Mouse (Mus musculus) spleen, embryonic (tissue): Measurements from ENCODE around the gene Chmp6.

Source experiments
- CTCF ChIA-PET: fragments of 350-600 bp; sonication (Branson Sonifier 250); formaldehyde crosslinking; loops from one replicate; lab custom pipeline; 2022; lab: Charles Lee

The Chmp6 gene

GRCm38 (mm10) chr11:119934773-119935172 lies 21.5 kb downstream of the Chmp6 start:
- CTCF ChIA-PET = interaction anchor here (0.7 to 2.7 kb wide), 6 partner anchors 19 to 430 kb away, joined by 3 to 15 read pairs (median 6); no protein-coding TSS in a partner anchor

DNA sequence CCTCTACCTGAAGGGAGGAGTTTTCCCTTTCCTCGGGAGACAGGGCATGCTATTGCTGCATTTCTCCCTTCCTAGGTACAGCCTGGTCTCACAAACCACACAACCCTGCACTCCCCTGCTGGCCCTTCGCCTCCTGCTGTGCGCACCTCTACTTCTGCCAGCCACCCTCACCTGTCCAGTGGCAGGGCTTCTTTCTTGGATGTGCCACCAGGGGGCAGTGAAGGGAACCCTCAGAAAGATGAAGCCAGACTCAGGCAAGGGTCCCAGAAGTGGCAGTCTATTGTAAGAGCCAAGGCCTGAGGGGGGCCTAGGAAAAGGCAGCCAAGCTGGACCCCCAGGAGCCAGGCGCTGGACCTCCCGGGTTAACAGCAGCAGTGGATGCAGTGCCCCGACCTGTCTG lies 22.2 kb downstream of the Chmp6 start:
- CTCF ChIA-PET = interaction anchor here (1.0 to 2.7 kb wide), 3 partner anchors 19 to 56 kb away, joined by 3 to 14 read pairs (median 6); no protein-coding TSS in a partner anchor

GRCm38 (mm10) chr11:119936456-119936855 lies 23.2 kb downstream of the Chmp6 start:
- CTCF ChIA-PET = interaction anchor here (2.7 kb wide), 1 partner anchor 55 kb away, joined by 14 read pairs; no protein-coding TSS in a partner anchor

DNA sequence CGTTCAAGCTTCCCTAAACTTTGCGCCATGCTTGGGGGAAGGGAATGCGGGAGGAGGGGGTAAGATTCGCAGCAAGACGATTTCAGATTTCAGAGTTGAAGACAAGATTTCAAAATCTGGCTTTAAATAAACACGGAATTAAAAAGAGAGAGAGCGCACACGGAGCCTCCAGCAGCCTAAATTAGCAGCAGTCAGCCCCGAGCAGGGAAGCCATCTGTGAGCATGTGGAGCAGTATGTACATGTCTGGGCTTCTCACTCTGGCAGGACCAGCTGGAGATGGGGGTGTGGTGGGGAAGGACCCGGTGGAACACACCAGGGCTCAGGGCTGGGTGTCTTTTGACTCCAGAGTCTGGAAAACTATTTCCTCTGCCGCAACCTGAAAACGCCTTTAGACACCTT lies 24.0 kb downstream of the Chmp6 start:
- CTCF ChIA-PET = no interaction called here

- CTCF ChIA-PET = interaction anchor here (0.8 to 1.3 kb wide), 2 partner anchors 11 to 17 kb away, joined by 3 to 4 read pairs; no protein-coding TSS in a partner anchor
Measured at GRCm38 (mm10) chr11:119937772-119938502, 24.7 kb downstream of the Chmp6 start.

DNA sequence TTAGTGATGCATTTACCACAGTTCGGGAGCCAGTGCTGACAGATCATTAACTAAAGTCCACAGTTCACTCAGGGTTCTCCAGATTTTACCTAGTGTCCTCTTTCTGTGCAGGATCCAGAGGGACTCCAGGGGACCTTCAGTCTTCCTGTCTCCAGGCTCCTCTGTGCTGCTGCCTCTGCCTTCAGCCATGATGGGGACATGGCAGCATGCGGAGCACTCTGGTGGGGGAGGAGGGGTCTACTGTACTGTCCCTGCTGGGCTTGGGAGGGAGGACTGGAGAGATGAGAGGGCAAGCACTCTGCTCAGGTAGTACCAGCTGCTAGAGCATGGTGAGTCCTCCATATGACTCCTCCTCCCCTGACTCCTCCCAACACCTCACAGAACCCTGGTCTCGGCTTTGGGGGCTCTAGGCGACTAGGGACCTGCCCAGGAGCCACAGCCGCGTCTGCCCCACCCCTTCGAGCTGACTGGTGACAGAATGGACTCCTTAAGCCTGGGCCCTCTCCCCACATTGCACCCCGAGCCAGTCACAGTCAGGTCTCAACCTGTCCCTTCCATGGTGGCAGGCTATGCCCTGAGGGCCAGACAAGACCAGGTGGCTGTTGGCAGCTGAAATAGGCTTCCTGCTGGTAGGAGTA lies 26.0 kb downstream of the Chmp6 start:
- CTCF ChIA-PET = interaction anchor here (0.8 to 1.3 kb wide), 2 partner anchors 12 to 15 kb away, joined by 3 to 4 read pairs; no protein-coding TSS in a partner anchor

- CTCF ChIA-PET = interaction anchor here (1.3 kb wide), 2 partner anchors 15 to 25 kb away, joined by 3 read pairs; no protein-coding TSS in a partner anchor
Measured at GRCm38 (mm10) chr11:119939711-119940106, 26.5 kb downstream of the Chmp6 start.

GRCm38 (mm10) chr11:119940142-119940541 lies 26.9 kb downstream of the Chmp6 start:
- CTCF ChIA-PET = interaction anchor here (1.3 kb wide), 1 partner anchor 26 kb away, joined by 3 read pairs; no protein-coding TSS in a partner anchor

- CTCF ChIA-PET = interaction anchor here (0.5 to 1.5 kb wide), 3 partner anchors 10 to 49 kb away, joined by 3 to 4 read pairs (median 3); no protein-coding TSS in a partner anchor
Measured at GRCm38 (mm10) chr11:119941794-119942193, 28.6 kb downstream of the Chmp6 start.

GRCm38 (mm10) chr11:119942201-119942726 lies 29.0 kb downstream of the Chmp6 start:
- CTCF ChIA-PET = interaction anchor here (0.5 to 0.9 kb wide), 3 partner anchors 10 to 450 kb away, joined by 3 read pairs; no protein-coding TSS in a partner anchor

DNA sequence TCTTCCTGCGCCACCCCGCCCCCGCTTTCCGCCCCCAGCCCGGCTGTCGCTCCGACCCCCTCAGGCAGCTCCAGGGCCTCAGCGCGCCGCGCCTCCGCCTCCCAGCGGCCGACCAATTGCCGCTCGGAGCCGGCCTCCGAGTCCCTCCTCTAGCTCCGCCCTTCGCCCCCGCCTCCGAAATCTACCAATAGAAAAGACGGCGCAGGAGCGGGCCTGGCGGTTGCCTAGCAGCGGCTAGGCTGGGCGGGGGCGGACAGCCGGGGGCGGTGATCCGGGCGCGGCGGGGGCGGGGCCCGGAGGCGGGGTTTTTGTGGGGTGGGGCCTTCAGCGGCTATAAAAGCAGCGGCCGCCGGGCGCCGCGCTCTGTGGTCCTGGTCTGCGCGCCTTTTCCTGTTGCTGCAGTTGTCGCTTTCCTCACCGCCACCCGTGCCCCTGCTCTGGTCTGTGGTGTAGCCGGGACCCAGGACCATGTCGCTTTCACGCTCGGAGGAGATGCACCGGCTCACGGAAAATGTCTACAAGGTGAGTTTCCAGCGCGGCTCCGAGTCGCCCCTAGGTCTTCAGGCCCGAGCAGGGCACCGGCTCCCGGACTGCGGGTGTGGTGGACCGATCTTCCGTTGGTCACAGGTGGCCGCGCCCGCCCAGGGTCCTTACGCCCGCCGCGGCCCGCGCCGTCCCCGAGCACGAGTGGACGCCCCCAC lies 29.6 kb downstream of the Chmp6 start, which contains the start of gene Baiap2:
Baiap2 (plus strand) TSS at position 37 of the 701 bp plus-strand sequence.
- CTCF ChIA-PET = interaction anchor here (0.6 kb wide), 1 partner anchor 451 kb away, joined by 3 read pairs; no protein-coding TSS in a partner anchor

- CTCF ChIA-PET = no interaction called here
Measured at GRCm38 (mm10) chr11:119943428-119943988, 30.3 kb downstream of the Chmp6 start.

GRCm38 (mm10) chr11:119945343-119945742 lies 32.1 kb downstream of the Chmp6 start:
- CTCF ChIA-PET = no interaction called here

DNA sequence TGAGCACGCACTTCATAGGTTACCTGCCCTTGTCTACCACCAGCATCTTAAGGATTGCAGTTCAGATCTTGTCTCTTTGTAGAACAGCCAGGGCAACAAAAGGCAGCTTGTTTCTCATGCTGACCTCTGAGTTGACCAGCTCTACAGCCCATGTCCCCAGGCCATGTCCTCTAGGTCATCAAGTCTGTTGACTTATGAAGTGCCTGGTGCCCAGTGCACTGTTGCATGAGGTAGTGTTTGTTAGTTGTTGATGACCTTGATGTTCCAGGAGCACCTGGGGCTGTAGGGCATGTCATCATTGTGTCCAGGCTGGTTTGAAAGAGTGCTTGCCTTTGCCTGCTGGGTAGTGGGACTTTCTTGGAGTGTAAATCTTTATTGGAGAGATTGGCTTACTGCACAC lies 34.2 kb downstream of the Chmp6 start:
- CTCF ChIA-PET = no interaction called here

DNA sequence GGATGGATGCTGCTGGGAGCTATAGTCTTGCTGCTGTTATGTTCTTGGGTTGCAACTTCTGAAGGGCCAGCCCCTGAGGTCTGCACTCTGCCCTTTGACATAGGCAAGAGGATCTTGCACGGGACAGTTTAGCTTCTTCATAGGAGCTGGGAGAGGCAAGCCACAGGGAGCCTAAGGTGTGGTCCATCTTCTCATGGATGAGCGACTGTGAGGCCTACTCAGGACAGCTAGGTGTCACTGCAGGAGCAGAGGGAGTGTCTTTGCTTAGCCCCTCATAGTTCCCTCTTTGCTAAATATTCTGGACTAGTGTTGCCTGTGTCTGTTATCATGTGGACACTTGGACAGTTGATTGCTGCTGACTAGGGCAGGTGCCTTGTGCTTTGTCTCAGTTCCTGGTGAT lies 34.7 kb downstream of the Chmp6 start:
- CTCF ChIA-PET = no interaction called here

- CTCF ChIA-PET = no interaction called here
Measured at GRCm38 (mm10) chr11:119948305-119948704, 35.1 kb downstream of the Chmp6 start.

DNA sequence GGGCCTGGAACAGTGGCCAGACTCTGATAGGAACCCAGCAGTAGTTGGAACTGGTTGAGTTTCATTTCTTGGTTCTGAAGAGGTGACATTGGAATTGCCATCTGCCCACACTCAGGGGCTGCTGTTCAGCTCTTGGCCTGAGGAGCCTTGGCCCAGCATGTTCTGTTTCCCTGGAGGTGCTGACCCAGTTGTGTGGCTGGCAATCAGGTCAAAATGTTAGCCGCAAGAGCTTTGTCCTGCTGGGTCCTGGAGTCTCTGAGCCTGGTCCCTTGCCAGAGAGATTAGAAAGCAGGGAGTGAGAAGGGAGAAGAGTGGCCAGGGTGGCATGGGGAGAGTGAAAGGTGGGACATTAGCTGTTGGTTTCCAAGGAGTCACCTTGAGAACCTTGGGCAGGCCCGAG lies 35.6 kb downstream of the Chmp6 start:
- CTCF ChIA-PET = no interaction called here

GRCm38 (mm10) chr11:119950535-119950934 lies 37.3 kb downstream of the Chmp6 start:
- CTCF ChIA-PET = no interaction called here

DNA sequence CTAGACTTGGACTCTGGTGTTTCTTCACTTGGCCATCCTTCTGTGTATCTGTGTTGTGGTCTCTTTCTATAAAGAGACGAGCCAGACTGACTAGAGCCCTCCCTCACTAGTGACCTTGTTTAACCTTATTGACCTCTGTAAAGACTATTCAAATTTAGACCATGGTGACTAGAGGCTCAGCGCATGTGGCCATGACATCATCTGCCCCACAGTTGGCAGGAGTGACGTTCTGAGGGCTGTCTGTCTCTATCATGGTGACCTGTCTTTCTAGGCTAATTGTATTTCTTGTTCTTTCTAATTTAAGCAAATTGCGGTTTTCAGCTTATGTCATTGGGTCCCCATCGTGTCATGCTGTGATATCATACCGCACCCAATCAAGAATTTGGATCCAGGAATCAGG lies 38.1 kb downstream of the Chmp6 start:
- CTCF ChIA-PET = no interaction called here

- CTCF ChIA-PET = interaction anchor here (0.6 kb wide), 1 partner anchor 40 kb away, joined by 5 read pairs; no protein-coding TSS in a partner anchor
Measured at GRCm38 (mm10) chr11:119952429-119953224, 39.4 kb downstream of the Chmp6 start.
